Mouse (Mus musculus): ENCODE results near the gene Hal. TPM values are rescaled to one million over a fixed set of nuclear protein-coding genes. Genes with fewer than 3 reads are reported as not detected.
"Not testable (repeated sequence)": the region's sequence is repeated elsewhere in the genome, so short reads cannot be mapped to it uniquely, and the experiment has no call there.

Gene Hal
- polyA plus RNA-seq, 1 experiment from 2014 or later: 3.4 TPM

GRCm38 (mm10) chr10:93540431-93541210 lies 52.1 kb downstream of the Hal start, which contains the start of gene Ccdc38:
Ccdc38 (plus strand) TSS chr10:93540632.
- no peak within 1 kb of the TSS for H3K9ac ChIP-seq
- ATAC-seq (ENCODE audit: insufficient number of reproducible peaks, low FRiP score, low TSS enrichment, low read depth): no peak
- H3K36me3 ChIP-seq: no peaks in the 10 kb centered on the region
- H3K4me3 ChIP-seq (replicated peaks): peak within 1 kb of the TSS; percentile 41
- H3K4me1 ChIP-seq: peaks cover 10% of the 10 kb centered on the region; the same call in 1 of the 2 replicates
- H3K9me3 ChIP-seq (replicated peaks): no peaks in the 10 kb centered on the region
- H3K27ac ChIP-seq (replicated peaks): no peak within 1 kb of the TSS
- WGBS: 59% methylated on average over 17 of the region's 17 CpGs
- H3K27me3 ChIP-seq: peaks cover 4% of the 10 kb centered on the region; the same call in 1 of the 2 replicates
- peak within 1 kb of the TSS; percentile 71 for H3K4me2 ChIP-seq (replicated peaks)

DNA sequence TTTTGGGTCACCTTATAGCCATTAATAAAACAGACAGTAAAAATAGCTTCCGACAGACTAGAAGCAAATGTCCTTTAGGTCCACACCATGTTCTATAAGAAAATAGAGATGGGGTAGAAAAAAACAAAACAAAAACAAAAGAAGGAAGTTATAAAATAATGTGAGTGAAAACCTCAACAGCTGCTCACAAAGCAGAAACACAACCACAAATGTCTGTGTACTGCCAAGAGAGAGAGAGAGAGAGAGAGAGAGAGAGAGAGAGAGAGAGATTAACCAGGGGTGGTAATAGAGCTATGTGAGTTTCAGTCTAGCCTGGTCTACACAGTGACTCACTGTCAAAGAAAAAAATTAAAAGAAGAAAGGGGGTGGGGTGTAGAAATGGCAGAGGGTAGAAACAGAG lies 53.0 kb downstream of the Hal start:
- H3K27me3 ChIP-seq: 0 out of 2 replicates have a peak, but pooled peaks cover 4% of the 10 kb centered on the region
- WGBS: 69% methylated on average over 1 of the region's 1 CpGs
- no peaks in the 10 kb centered on the region for H3K36me3 ChIP-seq
- no peak overlapping the region for H3K9ac ChIP-seq
- ATAC-seq (ENCODE audit: insufficient number of reproducible peaks, low FRiP score, low TSS enrichment, low read depth): no peak
- H3K4me2 ChIP-seq (replicated peaks): no peak overlapping the region
- peaks cover 10% of the 10 kb centered on the region; the same call in 1 of the 2 replicates for H3K4me1 ChIP-seq
- H3K9me3 ChIP-seq (replicated peaks): no peaks in the 10 kb centered on the region
- H3K4me3 ChIP-seq (replicated peaks): no peak overlapping the region
- no peak overlapping the region for H3K27ac ChIP-seq (replicated peaks)

GRCm38 (mm10) chr10:93542356-93542755 lies 53.8 kb downstream of the Hal start:
- no peak overlapping the region for H3K27ac ChIP-seq (replicated peaks)
- 0 out of 2 replicates have a peak, but pooled peaks cover 4% of the 10 kb centered on the region for H3K27me3 ChIP-seq
- H3K4me1 ChIP-seq: peaks cover 10% of the 10 kb centered on the region; the same call in 1 of the 2 replicates
- no peaks in the 10 kb centered on the region for H3K9me3 ChIP-seq (replicated peaks)
- no peak overlapping the region for H3K4me3 ChIP-seq (replicated peaks)
- WGBS: 50% methylated on average over 4 of the region's 4 CpGs
- ATAC-seq (ENCODE audit: insufficient number of reproducible peaks, low FRiP score, low TSS enrichment, low read depth): no peak
- no peak overlapping the region for H3K4me2 ChIP-seq (replicated peaks)
- H3K36me3 ChIP-seq: no peaks in the 10 kb centered on the region
- H3K9ac ChIP-seq: no peak overlapping the region

- H3K4me1 ChIP-seq: peaks cover 10% of the 10 kb centered on the region; the same call in 1 of the 2 replicates
- no peak for ATAC-seq (ENCODE audit: insufficient number of reproducible peaks, low FRiP score, low TSS enrichment, low read depth)
- H3K4me2 ChIP-seq (replicated peaks): no peak overlapping the region
- H3K36me3 ChIP-seq: no peaks in the 10 kb centered on the region
- no peaks in the 10 kb centered on the region for H3K9me3 ChIP-seq (replicated peaks)
- H3K27me3 ChIP-seq: no peaks in the 10 kb centered on the region
- WGBS: 78% methylated on average over 6 of the region's 6 CpGs
- no peak overlapping the region for H3K27ac ChIP-seq (replicated peaks)
- no peak overlapping the region for H3K4me3 ChIP-seq (replicated peaks)
- no peak overlapping the region for H3K9ac ChIP-seq
Measured at GRCm38 (mm10) chr10:93543176-93543575, 54.6 kb downstream of the Hal start.

- Histone ChIP-seq H3K27me3 (no peaks in the 10 kb centered on the region), H3K4me3 (replicated peaks) (no peak overlapping the region), H3K4me2 (replicated peaks) (no peak overlapping the region), H3K9ac (no peak overlapping the region), H3K9me3 (replicated peaks) (no peaks in the 10 kb centered on the region), H3K36me3 (no peaks in the 10 kb centered on the region), H3K27ac (replicated peaks) (no peak overlapping the region), H3K4me1 (peaks cover 10% of the 10 kb centered on the region; the same call in 1 of the 2 replicates)
- WGBS: 55% methylated on average over 5 of the region's 5 CpGs
- ATAC-seq (ENCODE audit: insufficient number of reproducible peaks, low FRiP score, low TSS enrichment, low read depth): no peak
Measured at GRCm38 (mm10) chr10:93544172-93544571, 55.6 kb downstream of the Hal start.

GRCm38 (mm10) chr10:93547741-93548270 lies 59.2 kb downstream of the Hal start:
- ATAC-seq (ENCODE audit: insufficient number of reproducible peaks, low FRiP score, low TSS enrichment, low read depth): no peak
- no peaks in the 10 kb centered on the region for H3K36me3 ChIP-seq
- H3K27ac ChIP-seq (replicated peaks): no peak overlapping the region
- no peaks in the 10 kb centered on the region for H3K9me3 ChIP-seq (replicated peaks)
- H3K4me3 ChIP-seq (replicated peaks): no peak overlapping the region
- no peak overlapping the region for H3K9ac ChIP-seq
- H3K27me3 ChIP-seq: no peaks in the 10 kb centered on the region
- H3K4me1 ChIP-seq: no peaks in the 10 kb centered on the region
- H3K4me2 ChIP-seq (replicated peaks): no peak overlapping the region
- WGBS: 87% methylated on average over 4 of the region's 4 CpGs

DNA sequence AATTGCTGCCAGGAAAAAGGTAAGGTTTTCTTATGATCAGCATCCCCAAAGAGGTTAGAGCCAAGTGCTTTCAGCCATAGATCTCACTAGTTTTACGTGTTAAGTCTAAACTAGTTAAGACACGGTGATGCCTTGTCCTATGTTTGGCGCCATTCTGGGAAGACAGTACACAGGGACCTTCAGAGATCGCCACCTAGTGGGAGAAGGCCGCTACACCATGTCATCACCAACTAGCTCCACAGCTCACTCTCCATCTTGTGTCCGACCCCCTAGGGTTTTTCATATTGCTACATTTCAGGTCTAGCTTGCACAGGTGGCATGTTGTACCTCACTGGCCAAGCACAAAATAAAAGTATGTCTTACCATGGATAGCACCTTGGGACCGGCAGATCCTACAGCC lies 60.4 kb downstream of the Hal start:
- H3K27ac ChIP-seq (replicated peaks): no peak overlapping the region
- no peak overlapping the region for H3K4me2 ChIP-seq (replicated peaks)
- no peaks in the 10 kb centered on the region for H3K9me3 ChIP-seq (replicated peaks)
- 15% methylated on average over 7 of the region's 7 CpGs for WGBS
- H3K27me3 ChIP-seq: no peaks in the 10 kb centered on the region
- no peaks in the 10 kb centered on the region for H3K36me3 ChIP-seq
- no peak overlapping the region for H3K9ac ChIP-seq
- no peak overlapping the region for H3K4me3 ChIP-seq (replicated peaks)
- no peaks in the 10 kb centered on the region for H3K4me1 ChIP-seq
- ATAC-seq (ENCODE audit: insufficient number of reproducible peaks, low FRiP score, low TSS enrichment, low read depth): no peak

DNA sequence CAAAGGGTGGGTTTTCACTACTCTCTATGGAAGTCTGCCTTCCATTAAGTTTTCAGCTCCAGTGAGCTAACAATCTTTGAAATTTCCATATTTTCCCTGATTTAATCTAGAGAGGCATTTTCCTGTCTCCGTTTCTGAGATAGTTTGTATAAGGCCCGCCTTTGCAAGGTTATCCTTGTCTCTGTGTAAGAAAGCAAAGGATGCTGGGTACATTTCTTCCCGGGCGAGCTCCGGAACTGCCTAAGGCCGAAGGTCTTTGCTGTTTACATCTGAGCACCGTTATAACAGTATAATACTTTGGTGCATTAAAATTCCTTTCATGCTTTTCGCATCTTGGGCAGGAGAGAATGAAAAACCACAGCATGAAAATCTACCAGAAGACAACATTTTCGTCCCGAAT lies 61.3 kb downstream of the Hal start:
- Histone ChIP-seq H3K27ac (replicated peaks) (no peak overlapping the region; the same call in 1 of the 2 replicates), H3K4me3 (replicated peaks) (no peak overlapping the region), H3K9ac (no peak overlapping the region), H3K27me3 (no peaks in the 10 kb centered on the region), H3K36me3 (no peaks in the 10 kb centered on the region), H3K9me3 (replicated peaks) (no peaks in the 10 kb centered on the region), H3K4me2 (replicated peaks) (no peak overlapping the region), H3K4me1 (no peaks in the 10 kb centered on the region)
- ATAC-seq (ENCODE audit: insufficient number of reproducible peaks, low FRiP score, low TSS enrichment, low read depth): no peak
- WGBS: 35% methylated on average over 10 of the region's 10 CpGs

- H3K9me3 ChIP-seq (replicated peaks): no peaks in the 10 kb centered on the region
- H3K9ac ChIP-seq: no peak overlapping the region
- H3K36me3 ChIP-seq: no peaks in the 10 kb centered on the region
- no peaks in the 10 kb centered on the region for H3K27me3 ChIP-seq
- no peak overlapping the region for H3K4me3 ChIP-seq (replicated peaks)
- no peaks in the 10 kb centered on the region for H3K4me1 ChIP-seq
- no peak for ATAC-seq (ENCODE audit: insufficient number of reproducible peaks, low FRiP score, low TSS enrichment, low read depth)
- no peak overlapping the region for H3K27ac ChIP-seq (replicated peaks)
- 78% methylated on average over 8 of the region's 8 CpGs for WGBS
- H3K4me2 ChIP-seq (replicated peaks): no peak overlapping the region
Measured at GRCm38 (mm10) chr10:93552596-93552995, 64.0 kb downstream of the Hal start.

GRCm38 (mm10) chr10:93557971-93558370 lies 69.4 kb downstream of the Hal start:
- not testable (repeated sequence) for H3K36me3 ChIP-seq; ATAC-seq (ENCODE audit: insufficient number of reproducible peaks, low FRiP score, low TSS enrichment, low read depth); H3K9me3 ChIP-seq (replicated peaks); H3K27me3 ChIP-seq; H3K9ac ChIP-seq; H3K4me3 ChIP-seq (replicated peaks); H3K4me1 ChIP-seq; H3K27ac ChIP-seq (replicated peaks); H3K4me2 ChIP-seq (replicated peaks)
- 67% methylated on average over 2 of the region's 2 CpGs for WGBS

DNA sequence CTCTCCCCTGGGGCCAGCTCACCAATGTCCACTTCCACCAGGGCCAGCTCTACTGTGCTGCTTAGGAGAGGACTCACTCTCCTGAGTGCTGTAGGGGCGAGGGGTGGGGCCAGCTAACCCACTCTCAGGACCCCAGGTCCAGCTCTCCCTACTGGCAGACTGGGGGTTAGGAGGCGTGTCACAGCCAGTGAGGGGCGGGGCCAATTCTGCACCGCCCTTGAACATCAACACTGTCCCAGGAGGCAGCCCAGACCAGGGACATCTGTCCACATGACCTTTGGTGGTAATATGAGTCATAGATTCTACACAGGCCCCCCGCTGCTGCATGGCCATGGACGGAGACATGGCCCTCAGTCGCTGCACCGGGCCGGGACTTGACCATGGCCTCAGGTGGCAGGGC lies 71.2 kb downstream of the Hal start:
- no peak for ATAC-seq (ENCODE audit: insufficient number of reproducible peaks, low FRiP score, low TSS enrichment, low read depth)
- whole genome bisulfite sequencing: 47% methylated on average over 9 of the region's 9 CpGs
- no peaks in the 10 kb centered on the region for H3K36me3 ChIP-seq

More for the DNA sequence above, 71.2 kb downstream of the Hal start:
- Histone ChIP-seq H3K27ac (replicated peaks) (no peak overlapping the region), H3K4me2 (replicated peaks) (no peak overlapping the region), H3K9ac (no peak overlapping the region), H3K4me3 (replicated peaks) (no peak overlapping the region), H3K27me3 (no peaks in the 10 kb centered on the region), H3K4me1 (no peaks in the 10 kb centered on the region), H3K9me3 (replicated peaks) (no peaks in the 10 kb centered on the region)

Data from embryonic facial prominence, embryonic 15.5 days (tissue).